Mouse (Mus musculus) adrenal gland, postnatal 10 days (tissue): Measurements from ENCODE around the gene Slit2. TPM values are rescaled to one million over a fixed set of nuclear protein-coding genes. Genes with fewer than 3 reads are reported as not detected.
A peak's percentile ranks its signal among the peaks of the same experiment; 100 is the strongest.

Experiments used
- DNase-seq: peaks from one replicate; pipeline ENCODE4 v3.0.0; 2021; ENCODE audit warnings: mixed read lengths
- total RNA-seq, 2 experiments: library from RNA; stranded (reverse); gene quantifications; 2 replicates each; pipeline ENCODE4 v1.2.3; 2021

Gene Slit2
- total RNA-seq, 2 experiments from 2014 or later: 10.8 to 22.4 TPM

DNA sequence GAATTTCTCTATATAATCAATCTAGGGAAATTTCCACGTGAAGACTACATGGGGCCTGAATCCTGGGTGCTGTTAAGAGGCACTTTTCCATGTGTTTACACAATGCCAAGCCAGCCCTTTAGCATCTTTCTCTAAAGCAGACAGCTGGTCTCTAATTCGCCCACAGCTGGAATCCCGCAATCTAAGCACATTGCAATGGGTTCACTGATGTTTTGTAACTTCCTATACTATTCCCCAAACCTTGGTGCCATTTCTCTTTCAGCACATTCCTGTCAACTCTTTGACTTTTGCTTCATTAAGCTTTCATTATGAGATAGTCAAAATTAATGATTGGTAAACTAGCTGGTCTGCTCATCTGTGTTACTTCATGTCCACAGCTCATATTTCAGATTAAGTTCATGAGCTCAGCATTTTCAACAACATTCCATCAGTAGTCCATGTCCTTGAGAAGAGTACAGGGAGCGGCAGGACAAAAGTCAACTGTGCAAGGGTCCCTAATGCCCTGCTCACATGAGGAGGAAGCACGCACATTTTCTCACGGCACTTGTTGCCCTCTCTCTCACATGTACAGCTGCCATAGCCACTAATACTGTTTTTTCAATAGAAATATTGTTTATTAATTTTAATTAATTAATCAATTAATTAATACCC is 247.6 kb downstream of the Slit2 start:
- DNase-seq: no peak

DNA sequence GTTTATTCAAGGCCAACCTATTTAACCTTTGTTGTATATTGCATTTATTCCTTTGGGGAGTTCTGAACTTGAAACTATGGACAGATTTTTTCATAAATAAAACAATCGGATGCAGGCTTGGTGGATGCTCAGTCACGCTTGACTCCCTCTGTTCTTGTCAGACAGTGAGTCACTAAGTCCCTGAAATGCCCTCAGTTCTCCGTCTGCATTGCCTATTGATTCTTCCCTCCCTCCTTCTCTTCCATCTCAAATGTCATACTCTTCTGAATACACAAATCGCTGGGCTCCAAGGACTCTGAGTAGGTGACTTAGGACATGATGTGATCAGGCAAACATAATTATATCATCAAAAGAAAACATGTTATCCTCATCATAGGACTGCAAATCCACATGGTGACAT is 251.8 kb downstream of the Slit2 start:
- no peak for DNase-seq

DNA sequence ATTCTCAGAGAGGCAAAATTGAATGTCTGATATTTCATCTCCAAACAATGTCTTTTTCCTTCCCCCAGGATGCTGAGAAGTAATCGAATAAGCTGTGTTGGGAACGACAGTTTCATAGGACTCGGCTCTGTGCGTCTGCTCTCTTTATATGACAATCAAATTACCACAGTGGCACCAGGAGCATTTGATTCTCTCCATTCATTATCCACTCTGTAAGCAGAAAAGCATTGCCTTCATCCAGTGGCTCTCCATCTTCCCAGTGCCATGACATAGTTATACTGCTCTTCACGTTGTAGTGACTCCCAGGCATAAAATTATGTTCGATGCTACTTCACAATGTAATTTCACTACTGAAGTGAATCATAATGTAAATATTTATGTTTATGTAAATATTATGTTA is 252.3 kb downstream of the Slit2 start:
- no peak for DNase-seq

DNA sequence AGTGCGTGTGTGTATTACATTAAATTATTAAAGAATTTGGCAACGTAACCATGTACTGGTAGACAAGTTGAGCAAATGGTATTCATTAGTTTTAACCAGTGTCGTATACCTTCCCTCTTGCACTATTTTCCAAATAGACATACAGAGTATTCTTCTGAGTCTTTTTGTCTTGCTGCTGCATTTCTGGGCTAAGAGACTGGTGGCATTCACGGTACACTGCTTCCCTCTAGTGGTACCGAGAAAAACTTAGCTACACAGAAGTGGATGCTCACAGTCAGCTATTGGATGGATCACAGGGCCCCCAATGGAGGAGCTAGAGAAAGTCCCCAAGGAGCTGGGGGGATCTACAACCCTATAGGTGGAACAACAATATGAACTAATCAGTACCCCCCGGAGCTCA is 257.8 kb downstream of the Slit2 start:
- DNase-seq: peak; percentile 32

DNA sequence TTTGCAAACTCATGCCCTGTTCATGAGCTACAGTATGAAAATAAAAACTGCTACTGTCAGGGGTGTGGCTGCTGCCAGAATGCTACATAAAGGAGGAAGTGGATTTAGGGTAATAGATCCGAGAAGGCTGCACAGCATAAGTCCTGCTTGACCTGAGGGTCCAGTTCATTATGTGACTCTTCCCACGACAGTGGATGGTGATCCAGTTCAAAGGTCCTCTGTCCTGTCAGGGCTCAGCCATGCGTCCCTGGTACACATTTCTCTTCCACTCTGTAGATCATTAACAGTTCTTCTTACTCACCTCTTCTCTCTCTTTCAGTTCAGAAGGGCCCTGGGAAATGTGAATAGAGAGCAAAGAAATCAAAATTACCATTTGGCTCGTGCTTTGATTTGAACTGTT is 265.4 kb downstream of the Slit2 start:
- no peak for DNase-seq

DNA sequence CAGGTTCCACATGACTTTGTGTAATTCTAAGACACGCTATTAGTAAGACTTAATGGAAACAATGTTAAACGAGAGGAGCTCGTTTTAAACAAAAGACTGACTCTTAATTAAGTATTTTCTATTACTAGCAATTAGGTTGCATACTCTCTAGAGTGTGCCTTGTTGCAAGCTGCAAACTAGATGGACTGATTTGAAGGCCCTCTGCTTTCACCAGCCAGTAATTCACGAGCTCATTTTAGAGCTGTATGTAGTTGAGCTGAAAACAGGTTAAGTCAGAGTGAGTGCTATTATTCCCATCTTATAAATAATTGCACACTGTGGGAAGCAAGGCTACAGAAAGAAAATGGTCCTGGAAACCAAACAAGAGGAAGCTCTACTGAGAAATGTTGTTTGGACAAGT is 294.6 kb downstream of the Slit2 start:
- DNase-seq: no peak

DNA sequence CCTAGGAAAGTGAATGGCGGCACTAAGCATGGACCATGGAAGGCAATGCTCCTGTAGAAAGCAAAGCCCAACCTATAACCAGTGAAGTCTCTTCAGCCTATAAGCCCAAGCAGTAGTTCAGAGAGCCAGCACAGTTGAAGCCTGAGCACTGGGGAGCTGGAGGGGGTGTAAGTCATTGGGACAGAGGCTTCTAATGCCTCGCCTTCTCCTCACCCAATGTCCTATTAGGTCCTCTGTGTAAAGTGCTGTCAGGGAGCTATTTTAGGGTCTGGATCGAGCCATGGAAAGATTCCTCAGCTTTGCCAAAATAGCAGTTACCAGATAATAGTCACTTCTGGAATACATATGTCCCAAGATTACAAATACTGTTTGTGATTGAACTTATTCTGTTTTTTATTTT is 318.2 kb downstream of the Slit2 start:
- DNase-seq: no peak

DNA sequence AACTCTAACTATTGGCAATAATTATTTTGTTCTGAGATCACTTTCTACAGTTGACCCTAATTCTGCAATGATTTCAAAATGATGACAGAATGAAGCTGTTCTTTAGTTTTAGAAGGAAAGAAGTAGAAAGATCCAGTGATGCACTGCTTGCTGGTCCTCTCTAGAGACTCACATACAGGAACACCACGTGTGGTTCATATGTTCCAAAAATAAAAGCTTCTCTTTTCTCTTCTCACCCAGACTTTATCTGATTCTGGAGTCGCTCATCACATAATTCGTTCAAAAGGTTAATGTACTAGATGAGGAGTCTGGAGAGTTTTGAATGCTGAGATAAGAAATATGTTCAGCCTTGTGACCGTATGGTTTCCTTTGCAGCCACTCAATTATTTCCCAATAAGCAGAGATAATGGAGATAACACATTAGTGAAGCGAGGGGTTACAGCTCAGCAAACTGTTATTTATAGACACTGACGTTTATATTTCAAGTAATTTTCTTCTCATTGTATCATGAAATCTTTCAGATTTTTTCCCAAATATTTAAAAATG is 332.2 kb downstream of the Slit2 start:
- DNase-seq: no peak

DNA sequence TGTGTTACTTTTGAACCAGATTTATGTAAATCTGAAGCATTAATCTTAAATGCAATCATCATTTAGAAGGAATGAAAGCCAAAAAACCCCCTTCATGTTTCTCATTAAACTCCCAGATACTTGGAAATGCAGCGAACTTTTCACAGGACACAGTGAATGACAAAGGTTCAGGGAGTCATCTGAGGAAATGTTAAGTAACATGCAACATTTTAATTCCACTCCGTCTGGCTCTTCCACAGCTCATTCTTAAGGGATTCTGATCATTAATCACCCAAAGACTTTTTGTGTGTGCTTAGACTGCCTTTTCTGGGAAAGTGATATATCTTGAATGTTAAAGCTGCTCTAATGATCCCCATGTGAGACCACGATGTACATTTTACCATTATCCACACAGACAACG is 337.7 kb downstream of the Slit2 start:
- no peak for DNase-seq

DNA sequence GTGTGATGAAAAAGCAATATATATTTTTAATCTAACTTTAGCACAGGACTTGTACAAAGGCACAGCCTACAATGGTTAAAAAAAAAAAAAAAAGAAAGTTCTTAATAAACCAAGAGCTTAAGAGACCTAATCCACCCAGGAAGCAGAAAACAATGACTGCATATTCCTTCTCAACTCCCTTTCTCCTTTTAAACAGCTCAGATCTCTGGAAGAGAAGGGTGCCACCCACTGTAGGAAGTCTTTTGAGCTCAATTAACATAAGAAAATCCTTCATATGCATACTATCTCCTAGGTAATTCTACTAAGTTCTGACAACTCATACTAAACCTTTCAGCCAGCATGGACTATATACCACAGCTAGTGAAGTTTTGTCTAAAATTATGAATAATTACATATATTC is 343.3 kb downstream of the Slit2 start:
- no peak for DNase-seq

DNA sequence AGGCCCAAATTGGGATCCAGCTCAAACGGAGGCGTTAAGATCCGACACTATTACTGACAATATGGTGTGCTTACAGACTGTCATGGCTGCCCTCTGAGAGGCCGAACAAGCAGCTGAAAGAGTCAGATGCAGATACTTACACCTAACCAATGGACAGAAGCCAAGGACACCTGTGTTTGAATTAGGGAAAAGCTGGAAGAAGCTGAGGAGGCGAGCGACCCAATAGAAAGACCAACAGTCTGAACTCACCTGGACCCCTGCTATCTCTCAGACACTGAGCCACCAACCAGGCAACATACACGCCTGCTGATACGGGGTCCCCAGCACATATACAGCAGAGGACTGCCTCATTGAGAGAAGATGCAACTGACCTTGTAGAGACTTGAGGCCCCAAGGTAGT is 344.7 kb downstream of the Slit2 start, which contains the start of gene 5730480H06Rik:
5730480H06Rik (plus strand) TSS at position 301 of the 400 bp plus-strand sequence.
- DNase-seq: no peak

DNA sequence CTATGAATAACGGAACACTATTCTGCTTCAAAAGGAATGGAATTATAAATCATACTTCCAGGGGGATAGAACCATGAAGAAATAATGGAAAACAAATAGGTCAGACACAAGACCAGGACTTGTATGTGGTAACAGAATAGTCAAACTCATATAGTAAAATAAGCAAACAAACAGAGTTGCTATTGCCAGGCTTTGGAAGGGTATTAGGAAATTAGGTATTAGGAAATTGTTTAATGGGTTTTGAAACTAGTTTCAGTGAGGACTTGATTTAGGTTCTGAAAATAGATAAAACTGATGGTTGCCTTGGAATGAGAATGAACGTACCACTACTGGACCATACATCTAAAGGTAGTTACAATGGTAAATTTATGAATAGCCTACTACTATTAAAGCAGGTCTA is 346.8 kb downstream of the Slit2 start:
- no peak for DNase-seq

DNA sequence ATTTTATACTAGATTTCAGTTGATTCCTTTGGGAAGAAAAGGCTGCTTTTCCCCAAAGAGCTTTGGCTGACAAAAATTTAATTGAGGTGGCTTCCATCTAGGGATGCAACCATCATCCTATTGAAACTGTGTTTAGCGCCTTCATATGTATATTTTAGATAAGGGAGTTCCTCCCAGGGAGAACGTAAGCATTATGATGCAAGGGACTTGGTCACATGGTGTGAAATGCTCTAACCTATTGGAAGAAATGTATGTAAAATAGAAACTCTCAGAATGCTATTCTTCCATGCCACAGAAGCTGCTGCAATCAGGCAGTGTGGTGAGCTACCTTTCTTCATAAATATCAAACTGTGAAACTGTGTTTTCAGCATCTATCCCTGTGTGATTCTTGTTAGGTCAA is 347.9 kb downstream of the Slit2 start:
- DNase-seq: no peak

DNA sequence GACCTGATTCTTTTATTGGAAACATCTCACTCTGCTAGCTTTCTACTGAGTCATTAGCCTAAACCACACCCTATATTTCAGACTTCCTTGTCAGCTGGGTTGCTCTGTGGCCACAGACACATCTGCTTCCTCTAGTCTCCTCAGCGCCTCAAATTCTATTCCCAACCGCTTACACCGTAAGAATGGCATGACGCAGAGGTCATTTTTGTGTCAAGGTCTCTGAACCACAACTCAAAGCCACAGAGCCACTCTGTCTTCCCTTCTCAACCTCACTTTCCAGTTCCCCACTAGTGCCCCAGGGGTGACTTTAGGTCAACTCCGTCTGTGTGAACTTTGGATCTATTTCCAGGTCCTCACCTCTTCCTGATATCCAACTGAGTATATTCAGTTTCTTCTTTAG is 348.5 kb downstream of the Slit2 start:
- peak; percentile 6 for DNase-seq

DNA sequence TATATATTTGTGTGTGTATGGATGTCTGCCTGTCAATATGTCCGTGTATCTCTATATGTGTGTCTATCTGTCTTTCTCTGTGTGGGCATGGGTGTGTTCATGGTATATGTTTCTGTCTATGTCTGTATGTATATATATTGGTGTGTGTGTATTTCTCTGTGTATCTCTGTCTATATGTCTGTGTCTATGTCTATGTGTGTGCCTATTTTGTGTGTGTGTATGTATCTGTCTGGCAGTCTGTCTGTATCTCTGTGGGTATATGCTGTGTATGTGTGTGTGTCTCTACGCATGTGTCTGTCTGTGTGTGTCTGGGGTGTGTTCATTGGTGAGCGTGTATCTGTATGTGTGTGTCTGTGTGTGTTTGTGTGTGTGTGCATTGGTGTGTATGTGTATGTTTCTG is 350.5 kb downstream of the Slit2 start:
- no peak for DNase-seq

DNA sequence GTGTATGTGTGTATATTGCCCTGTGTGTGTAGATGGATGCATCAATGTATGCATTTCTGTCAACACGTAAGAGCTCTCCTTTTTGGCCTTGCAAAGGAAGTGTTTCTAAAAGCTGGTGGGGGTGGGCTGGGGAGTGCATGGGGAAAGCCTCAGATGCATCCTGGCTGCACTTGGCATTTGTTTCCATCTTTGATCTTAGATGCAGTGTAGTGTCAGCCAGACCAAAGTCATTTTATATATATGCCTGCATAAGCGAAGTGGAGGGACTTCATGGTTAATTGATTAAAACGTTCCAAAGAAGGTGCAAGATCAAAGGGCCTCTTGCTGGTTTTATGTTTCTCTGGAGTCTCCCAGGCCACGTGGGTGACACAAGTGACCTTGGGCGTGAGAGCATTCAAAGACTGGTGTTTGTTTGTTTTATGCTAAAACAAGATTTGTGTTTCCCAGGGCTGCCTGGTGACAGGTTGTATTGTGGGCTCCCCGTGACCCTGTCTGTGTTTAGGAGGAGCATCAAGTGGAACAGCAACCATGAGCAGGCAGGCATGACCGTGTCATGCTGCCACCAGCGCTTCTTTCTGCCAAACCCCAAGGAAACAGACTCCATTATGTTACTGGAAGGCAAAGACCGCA is 351.1 kb downstream of the Slit2 start:
- peak; percentile 13 for DNase-seq

DNA sequence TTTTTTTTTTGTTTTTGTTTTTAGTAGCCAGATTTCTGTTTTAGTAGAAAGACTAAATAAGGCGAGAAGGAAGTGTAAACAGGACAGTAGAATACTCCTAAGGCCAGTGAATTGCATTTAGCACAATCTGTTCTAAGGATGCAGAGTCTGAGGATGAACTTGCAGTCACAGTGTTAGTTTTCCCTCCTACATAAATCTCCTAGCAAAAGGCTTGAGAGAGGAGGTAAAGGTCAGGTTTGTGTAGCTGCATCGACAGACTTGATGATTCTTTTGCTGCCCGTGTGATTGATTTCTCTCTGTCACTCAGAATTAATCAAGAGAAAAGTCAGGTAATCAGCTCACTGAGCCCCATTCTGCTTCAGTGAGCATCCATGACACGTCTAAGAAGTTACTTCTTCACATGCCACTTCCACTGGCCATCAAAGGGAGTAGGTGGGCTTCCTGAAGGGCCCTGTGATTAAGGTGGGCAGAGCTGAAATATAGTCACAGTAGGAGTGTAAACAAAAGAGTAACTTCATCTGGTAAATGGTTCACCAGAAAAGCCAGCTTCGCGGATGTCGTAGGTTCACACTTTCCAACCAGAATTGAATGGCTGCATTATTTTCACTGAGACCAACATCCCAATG is 358.0 kb downstream of the Slit2 start:
- no peak for DNase-seq

DNA sequence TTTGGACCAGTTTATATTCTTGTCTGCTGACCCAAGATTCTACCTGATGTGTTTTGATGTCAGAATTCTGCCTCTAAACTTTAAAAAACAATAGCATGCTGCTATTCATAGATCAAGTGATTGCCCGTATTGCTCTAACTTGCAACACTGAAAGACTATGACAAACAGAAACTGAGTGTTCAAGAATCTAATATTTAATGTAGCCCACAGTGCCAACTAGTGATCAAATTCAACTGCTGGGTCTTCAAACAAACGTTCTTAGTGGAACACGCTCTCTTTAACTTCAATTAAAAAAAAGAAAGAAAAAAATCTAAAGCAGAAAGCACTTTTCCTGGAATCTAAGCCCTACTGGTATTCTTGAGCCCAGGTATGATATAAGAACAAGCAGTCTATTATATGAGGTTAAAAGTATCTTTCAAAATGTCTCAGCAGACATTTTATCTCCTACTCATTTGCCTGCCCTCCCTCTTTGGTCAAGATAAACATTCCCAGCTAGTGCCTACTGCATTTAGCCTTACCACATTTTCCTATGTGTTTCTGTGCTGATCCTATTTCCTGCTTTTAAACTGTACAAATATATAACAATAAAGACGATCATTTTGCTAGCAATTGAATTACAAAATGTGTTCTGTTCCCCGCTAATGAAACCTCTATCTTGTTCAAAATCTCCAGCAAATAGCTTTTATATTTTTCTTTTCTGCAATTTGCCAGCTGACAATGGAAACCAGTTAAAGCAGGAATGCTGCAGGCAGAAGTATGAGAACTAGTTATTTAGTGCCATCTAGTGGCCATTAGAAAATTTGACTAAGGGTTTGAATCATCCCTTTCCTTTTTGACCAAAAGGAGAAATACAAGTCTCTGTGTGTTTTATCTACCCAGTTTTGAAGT is 362.4 kb downstream of the Slit2 start:
- DNase-seq: no peak

DNA sequence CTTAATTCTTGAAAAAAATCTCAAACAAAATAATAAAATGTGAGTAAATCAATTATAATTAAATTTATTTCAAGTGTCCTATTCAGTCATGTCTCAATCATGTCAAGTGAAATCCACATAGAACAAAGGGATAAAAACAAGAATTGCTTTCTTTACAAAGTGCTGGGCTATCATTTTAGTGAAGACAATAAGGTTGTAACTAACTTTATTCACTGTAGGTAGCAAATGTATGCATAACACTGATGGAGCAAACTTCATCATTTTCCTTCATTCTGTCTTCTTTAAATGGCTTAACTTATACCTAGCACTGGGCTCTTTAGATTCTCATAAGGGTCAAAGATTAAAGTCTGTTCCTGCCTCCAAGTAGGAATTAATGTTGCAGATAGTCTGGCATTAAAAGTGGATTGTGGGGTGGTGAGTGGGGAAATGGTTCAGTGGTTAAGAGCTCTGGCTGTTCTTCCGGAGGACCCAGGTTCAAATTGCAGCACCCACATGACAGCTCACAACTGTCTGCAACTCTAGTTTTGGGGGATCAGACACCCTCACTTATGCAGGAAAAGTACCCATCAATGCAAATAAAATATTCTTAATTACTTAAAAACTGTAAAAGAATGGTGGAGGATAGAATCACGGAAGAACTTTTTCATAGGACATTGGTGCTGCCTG is 363.2 kb downstream of the Slit2 start:
- no peak for DNase-seq

DNA sequence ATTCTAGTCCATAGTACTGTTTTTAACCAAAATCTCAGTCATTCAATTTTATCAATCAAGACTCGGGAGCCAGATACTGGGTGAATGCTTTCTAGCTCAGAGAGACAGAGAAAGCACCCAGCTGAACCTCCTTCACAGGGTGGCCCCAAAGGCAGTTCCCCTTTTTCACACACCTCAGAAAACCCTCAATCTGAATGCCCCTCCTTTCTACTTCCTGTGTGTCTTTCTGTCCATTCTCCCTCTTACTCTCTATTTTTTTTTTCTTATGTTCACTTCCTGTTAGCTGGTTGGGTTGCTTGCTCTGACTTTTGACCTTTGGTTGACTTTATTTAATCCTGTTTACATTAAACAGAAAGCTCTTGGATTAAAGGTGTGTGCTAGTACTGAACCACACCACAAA is 366.4 kb downstream of the Slit2 start:
- DNase-seq: no peak
